Mouse (Mus musculus) limb, embryonic 15.5 days (tissue): ENCODE results near the gene Dnah5. TPM values are rescaled to one million over a fixed set of nuclear protein-coding genes. Genes with fewer than 3 reads are reported as not detected.
A peak's percentile ranks its signal among the peaks of the same experiment; 100 is the strongest.

Experiments used
- ATAC-seq: fragments of 200-750 bp; cut with Nextera tagmentation; 2 replicates; pipeline ENCODE4 v1.8.0; 2017; ENCODE audit warnings: low read depth, moderate TSS enrichment; ENCODE audit not compliant: insufficient number of reproducible peaks, low FRiP score, low TSS enrichment
- H3K27ac ChIP-seq: fragments of 300-500 bp; sonication (generic); 2 replicates; pipeline ENCODE4 v1.5.1; 2015; ENCODE audit warnings: moderate library complexity, mild to moderate bottlenecking, inconsistent platforms
- H3K27me3 ChIP-seq: fragments of 300-500 bp; sonication (generic); 2 replicates; pipeline ENCODE4 v1.6.1; 2015; ENCODE audit warnings: inconsistent platforms
- H3K36me3 ChIP-seq: fragments of 300-500 bp; sonication (generic); 2 replicates; pipeline ENCODE4 v1.6.1; 2015; ENCODE audit warnings: inconsistent platforms
- H3K4me1 ChIP-seq: fragments of 300-500 bp; sonication (generic); 2 replicates; pipeline ENCODE4 v1.6.1; 2015; ENCODE audit warnings: inconsistent platforms
- H3K4me2 ChIP-seq: fragments of 300-500 bp; sonication (generic); 2 replicates; pipeline ENCODE4 v1.6.1; 2015; ENCODE audit warnings: mild to moderate bottlenecking, inconsistent platforms
- H3K4me3 ChIP-seq: fragments of 300-500 bp; sonication (generic); 2 replicates; pipeline ENCODE4 v1.5.1; 2015; ENCODE audit warnings: mild to moderate bottlenecking, inconsistent platforms
- H3K9ac ChIP-seq: fragments of 300-500 bp; sonication (generic); 2 replicates; pipeline ENCODE4 v1.6.1; 2015; ENCODE audit warnings: inconsistent platforms
- H3K9me3 ChIP-seq: fragments of 300-500 bp; sonication (generic); 2 replicates; pipeline ENCODE4 v1.6.1; 2016; ENCODE audit warnings: inconsistent platforms
- WGBS: fragments of 180-500 bp; shearing (Covaris S2); methylation state at CpG from one replicate; pipeline ENCODE4 v1.1.7; 2015; 5-methylcytosine and 5-hydroxymethylcytosine counted together
- polyA plus RNA-seq: library from polyadenylated mRNA; unstranded; fragments of >200 nt; fragmentation: Nextera tagmentation; extraction: Ambion mirVana; gene quantifications from 2 replicates; pipeline ENCODE4 v1.2.1, GENCODE M21; 2015

The Dnah5 gene
- polyA plus RNA-seq = 0.04 TPM in 2 replicates

GRCm38 (mm10) chr15:28203111-28204075 lies at the start of gene Dnah5:
Dnah5 (plus strand) TSS chr15:28203752.
- Histone ChIP-seq H3K36me3 (no peaks in the 10 kb centered on the region), H3K4me3 (no peak within 1 kb of the TSS), H3K9ac (no peak within 1 kb of the TSS), H3K27ac (no peak within 1 kb of the TSS), H3K4me2 (no peak within 1 kb of the TSS), H3K27me3 (no peaks in the 10 kb centered on the region), H3K4me1 (no peaks in the 10 kb centered on the region), H3K9me3 (no peaks in the 10 kb centered on the region)
- ATAC-seq = no peak
- 56% methylated on average over 20 of the region's 20 CpGs for WGBS

GRCm38 (mm10) chr15:28154822-28155501 lies 48.6 kb upstream of the Dnah5 start:
- H3K27ac ChIP-seq = no peak overlapping the region
- H3K36me3 ChIP-seq = no peaks in the 10 kb centered on the region
- H3K27me3 ChIP-seq = peaks cover 10% of the 10 kb centered on the region; the same call in 1 of the 2 replicates
- peak overlapping the region; percentile 80 for H3K4me2 ChIP-seq
- 11% methylated on average over 26 of the region's 27 CpGs for WGBS
- H3K9me3 ChIP-seq = no peaks in the 10 kb centered on the region
- H3K4me1 ChIP-seq = peaks cover 12% of the 10 kb centered on the region
- H3K4me3 ChIP-seq = peak overlapping the region; percentile 37
- 0 out of 2 replicates have a peak, but pooled peaks have one; percentile 40 for ATAC-seq
- no peak overlapping the region for H3K9ac ChIP-seq

GRCm38 (mm10) chr15:28158771-28159489 lies 44.6 kb upstream of the Dnah5 start:
- H3K4me1 ChIP-seq = peaks cover 12% of the 10 kb centered on the region
- peak overlapping the region; percentile 54 for H3K4me2 ChIP-seq
- no peaks in the 10 kb centered on the region for H3K9me3 ChIP-seq
- H3K4me3 ChIP-seq = peak overlapping the region; percentile 45
- peak overlapping the region; percentile 23; the same call in 1 of the 2 replicates for H3K9ac ChIP-seq
- H3K27ac ChIP-seq = peak overlapping the region; percentile 23; the same call in 1 of the 2 replicates
- ATAC-seq = peak; percentile 84
- peaks cover 10% of the 10 kb centered on the region; the same call in 1 of the 2 replicates for H3K27me3 ChIP-seq
- WGBS = 5% methylated on average over 19 of the region's 19 CpGs
- H3K36me3 ChIP-seq = no peaks in the 10 kb centered on the region

GRCm38 (mm10) chr15:28162291-28162690 lies 41.3 kb upstream of the Dnah5 start:
- WGBS = 84% methylated on average over 2 of the region's 2 CpGs
- H3K4me1 ChIP-seq = peaks cover 6% of the 10 kb centered on the region; the same call in 1 of the 2 replicates
- no peak overlapping the region for H3K4me3 ChIP-seq
- H3K36me3 ChIP-seq = no peaks in the 10 kb centered on the region
- no peak overlapping the region for H3K9ac ChIP-seq
- H3K4me2 ChIP-seq = no peak overlapping the region
- no peaks in the 10 kb centered on the region for H3K9me3 ChIP-seq
- no peak overlapping the region for H3K27ac ChIP-seq
- H3K27me3 ChIP-seq = no peaks in the 10 kb centered on the region
- ATAC-seq = no peak

- H3K36me3 ChIP-seq = no peaks in the 10 kb centered on the region
- no peak for ATAC-seq
- H3K9me3 ChIP-seq = no peaks in the 10 kb centered on the region
- H3K27ac ChIP-seq = no peak overlapping the region
- H3K27me3 ChIP-seq = no peaks in the 10 kb centered on the region
- H3K4me3 ChIP-seq = no peak overlapping the region
- H3K9ac ChIP-seq = no peak overlapping the region
- H3K4me2 ChIP-seq = no peak overlapping the region
- H3K4me1 ChIP-seq = no peaks in the 10 kb centered on the region
- 86% methylated on average over 7 of the region's 7 CpGs for WGBS
Measured at GRCm38 (mm10) chr15:28165234-28165633, 38.3 kb upstream of the Dnah5 start.

- WGBS = 78% methylated on average over 6 of the region's 6 CpGs
- Histone ChIP-seq H3K4me3 (no peak overlapping the region), H3K9me3 (no peaks in the 10 kb centered on the region), H3K36me3 (no peaks in the 10 kb centered on the region), H3K9ac (no peak overlapping the region), H3K4me2 (no peak overlapping the region), H3K4me1 (no peaks in the 10 kb centered on the region), H3K27ac (no peak overlapping the region), H3K27me3 (no peaks in the 10 kb centered on the region)
- no peak for ATAC-seq
Measured at GRCm38 (mm10) chr15:28166090-28166489, 37.5 kb upstream of the Dnah5 start.

GRCm38 (mm10) chr15:28178951-28179350 lies 24.6 kb upstream of the Dnah5 start:
- H3K36me3 ChIP-seq = no peaks in the 10 kb centered on the region
- ATAC-seq = no peak
- H3K9ac ChIP-seq = no peak overlapping the region
- H3K4me1 ChIP-seq = 0 out of 2 replicates have a peak, but pooled peaks cover 2% of the 10 kb centered on the region
- WGBS = 86% methylated on average over 11 of the region's 11 CpGs
- H3K4me2 ChIP-seq = no peak overlapping the region
- H3K4me3 ChIP-seq = no peak overlapping the region
- no peaks in the 10 kb centered on the region for H3K27me3 ChIP-seq
- H3K27ac ChIP-seq = no peak overlapping the region
- H3K9me3 ChIP-seq = no peaks in the 10 kb centered on the region

- ATAC-seq = no peak
- no peaks in the 10 kb centered on the region for H3K9me3 ChIP-seq
Measured at GRCm38 (mm10) chr15:28179556-28179955, 24.0 kb upstream of the Dnah5 start.

GRCm38 (mm10) chr15:28181862-28182261 lies 21.7 kb upstream of the Dnah5 start:
- 13% methylated on average over 10 of the region's 10 CpGs for WGBS
- ATAC-seq = no peak
- H3K9ac ChIP-seq = no peak overlapping the region

More at GRCm38 (mm10) chr15:28179556-28179955, 24.0 kb upstream of the Dnah5 start:
- Histone ChIP-seq H3K4me1 (0 out of 2 replicates have a peak, but pooled peaks cover 2% of the 10 kb centered on the region), H3K4me3 (no peak overlapping the region), H3K9ac (no peak overlapping the region), H3K27me3 (no peaks in the 10 kb centered on the region), H3K4me2 (no peak overlapping the region), H3K36me3 (no peaks in the 10 kb centered on the region), H3K27ac (no peak overlapping the region)
- WGBS = 63% methylated on average over 6 of the region's 6 CpGs

GRCm38 (mm10) chr15:28182567-28182966 lies 21.0 kb upstream of the Dnah5 start:
- H3K4me3 ChIP-seq = no peak overlapping the region
- WGBS = 66% methylated on average over 3 of the region's 3 CpGs
- no peak overlapping the region for H3K9ac ChIP-seq
- H3K9me3 ChIP-seq = no peaks in the 10 kb centered on the region
- no peaks in the 10 kb centered on the region for H3K27me3 ChIP-seq
- 0 out of 2 replicates have a peak, but pooled peaks cover 2% of the 10 kb centered on the region for H3K4me1 ChIP-seq
- no peaks in the 10 kb centered on the region for H3K36me3 ChIP-seq
- no peak overlapping the region for H3K27ac ChIP-seq
- no peak overlapping the region for H3K4me2 ChIP-seq
- ATAC-seq = no peak

More at GRCm38 (mm10) chr15:28181862-28182261, 21.7 kb upstream of the Dnah5 start:
- Histone ChIP-seq H3K36me3 (no peaks in the 10 kb centered on the region), H3K27me3 (no peaks in the 10 kb centered on the region), H3K4me2 (peak overlapping the region; percentile 46), H3K4me3 (peak overlapping the region; percentile 32), H3K4me1 (0 out of 2 replicates have a peak, but pooled peaks cover 2% of the 10 kb centered on the region), H3K27ac (no peak overlapping the region), H3K9me3 (no peaks in the 10 kb centered on the region)
